Mouse (Mus musculus): ENCODE measurements around the gene Syt16.

DNA sequence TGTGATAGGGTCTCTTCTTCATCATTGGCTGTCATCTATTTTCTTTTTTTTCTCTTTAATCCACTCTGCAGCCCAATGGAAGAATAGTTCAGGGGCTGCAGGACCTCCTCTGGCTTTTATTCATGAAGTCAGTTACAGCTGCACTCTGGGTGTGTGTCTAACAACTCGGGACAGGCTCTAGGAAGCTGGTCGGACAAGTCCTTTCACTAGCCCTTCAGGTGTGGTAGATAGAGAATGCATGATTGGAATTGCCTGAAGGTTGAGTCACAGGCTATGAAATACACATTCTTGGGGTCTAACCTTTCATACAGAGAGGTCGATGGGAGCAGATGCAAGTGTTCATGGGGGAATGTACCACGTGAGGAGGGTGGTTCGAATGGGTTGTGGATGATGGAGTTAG is 97.2 kb downstream of the Syt16 start:
- no peak for TF ChIP-seq CTCF (IDR thresholded peaks at IDR 0.05; ENCODE audit: low read depth)
- no peak for TF ChIP-seq EP300 (IDR thresholded peaks at IDR 0.05; ENCODE audit: low read depth)

All from liver, postnatal 0 days (tissue).